Mouse (Mus musculus): ENCODE measurements around the gene Itsn2. TPM values are rescaled to one million over a fixed set of nuclear protein-coding genes. Genes with fewer than 3 reads are reported as not detected.

Itsn2 gene
- polyA plus RNA-seq, 1 experiment from 2014 or later, result 35.4 TPM

- Histone ChIP-seq H3K36me3 (peaks cover 25% of the 10 kb centered on the region), H3K4me1 (peaks cover 65% of the 10 kb centered on the region), H3K9me3 (replicated peaks) (no peaks in the 10 kb centered on the region), H3K27ac (peak overlapping the region; percentile 70), H3K4me2 (peak overlapping the region; percentile 36), H3K9ac (no peak overlapping the region), H3K4me3 (no peak overlapping the region), H3K27me3 (replicated peaks) (0 out of 2 replicates have a peak, but pooled peaks cover 3% of the 10 kb centered on the region)
- ATAC-seq, result peak; percentile 67
- WGBS (ENCODE audit: insufficient replicate concordance), result 25% methylated on average over 10 of the region's 10 CpGs
Observed at GRCm38 (mm10) chr12:4715606-4716005, 123.2 kb downstream of the Itsn2 start.

- peaks cover 10% of the 10 kb centered on the region for H3K36me3 ChIP-seq
- H3K4me2 ChIP-seq, result peak overlapping the region; percentile 43
- no peak overlapping the region for H3K4me3 ChIP-seq
- H3K9ac ChIP-seq, result peak overlapping the region; percentile 55; the same call in 1 of the 2 replicates
- H3K27ac ChIP-seq, result peak overlapping the region; percentile 70
- H3K9me3 ChIP-seq (replicated peaks), result no peaks in the 10 kb centered on the region
- 5% methylated on average over 7 of the region's 7 CpGs for WGBS (ENCODE audit: insufficient replicate concordance)
- peak; percentile 90 for ATAC-seq
- H3K27me3 ChIP-seq (replicated peaks), result 0 out of 2 replicates have a peak, but pooled peaks cover 3% of the 10 kb centered on the region
- H3K4me1 ChIP-seq, result peaks cover 65% of the 10 kb centered on the region
Observed at GRCm38 (mm10) chr12:4717417-4717816, 125.0 kb downstream of the Itsn2 start.

- peak; percentile 10 for ATAC-seq
- H3K9ac ChIP-seq, result peak overlapping the region; percentile 45
Observed at GRCm38 (mm10) chr12:4719066-4719761, 126.8 kb downstream of the Itsn2 start.

GRCm38 (mm10) chr12:4719762-4720754 lies 127.6 kb downstream of the Itsn2 start:
- Histone ChIP-seq H3K36me3 (no peaks in the 10 kb centered on the region), H3K9me3 (replicated peaks) (no peaks in the 10 kb centered on the region), H3K27me3 (replicated peaks) (0 out of 2 replicates have a peak, but pooled peaks cover 3% of the 10 kb centered on the region), H3K27ac (peak overlapping the region; percentile 76), H3K4me1 (peaks cover 56% of the 10 kb centered on the region), H3K4me3 (peak overlapping the region; percentile 46), H3K9ac (peak overlapping the region; percentile 45), H3K4me2 (peak overlapping the region; percentile 66)
- WGBS (ENCODE audit: insufficient replicate concordance), result 43% methylated on average over 17 of the region's 17 CpGs
- ATAC-seq, result peak; percentile 74

More at GRCm38 (mm10) chr12:4719066-4719761, 126.8 kb downstream of the Itsn2 start:
- Histone ChIP-seq H3K27me3 (replicated peaks) (0 out of 2 replicates have a peak, but pooled peaks cover 3% of the 10 kb centered on the region), H3K9me3 (replicated peaks) (no peaks in the 10 kb centered on the region), H3K4me2 (peak overlapping the region; percentile 66), H3K4me3 (peak overlapping the region; percentile 46), H3K4me1 (peaks cover 65% of the 10 kb centered on the region), H3K27ac (peak overlapping the region; percentile 76), H3K36me3 (no peaks in the 10 kb centered on the region)
- 23% methylated on average over 13 of the region's 13 CpGs for WGBS (ENCODE audit: insufficient replicate concordance)

GRCm38 (mm10) chr12:4729165-4729564 lies 136.7 kb downstream of the Itsn2 start:
- ATAC-seq, result no peak
- WGBS (ENCODE audit: insufficient replicate concordance), result 77% methylated on average over 3 of the region's 3 CpGs
- Histone ChIP-seq H3K36me3 (no peaks in the 10 kb centered on the region), H3K4me1 (no peaks in the 10 kb centered on the region), H3K27ac (no peak overlapping the region), H3K4me2 (no peak overlapping the region), H3K4me3 (no peak overlapping the region), H3K9me3 (replicated peaks) (no peaks in the 10 kb centered on the region), H3K9ac (no peak overlapping the region), H3K27me3 (replicated peaks) (0 out of 2 replicates have a peak, but pooled peaks cover 6% of the 10 kb centered on the region)

GRCm38 (mm10) chr12:4731629-4732028 lies 139.2 kb downstream of the Itsn2 start:
- peaks cover 11% of the 10 kb centered on the region; the same call in 1 of the 2 replicates for H3K27me3 ChIP-seq (replicated peaks)
- no peaks in the 10 kb centered on the region for H3K36me3 ChIP-seq
- no peaks in the 10 kb centered on the region for H3K9me3 ChIP-seq (replicated peaks)
- H3K4me2 ChIP-seq, result no peak overlapping the region
- H3K9ac ChIP-seq, result no peak overlapping the region
- H3K4me3 ChIP-seq, result no peak overlapping the region
- WGBS (ENCODE audit: insufficient replicate concordance), result 72% methylated on average over 4 of the region's 4 CpGs
- no peaks in the 10 kb centered on the region for H3K4me1 ChIP-seq
- no peak overlapping the region for H3K27ac ChIP-seq
- ATAC-seq, result no peak

- H3K4me3 ChIP-seq, result no peak overlapping the region
- no peaks in the 10 kb centered on the region for H3K36me3 ChIP-seq
- H3K9me3 ChIP-seq (replicated peaks), result no peaks in the 10 kb centered on the region
- H3K27me3 ChIP-seq (replicated peaks), result peaks cover 11% of the 10 kb centered on the region; the same call in 1 of the 2 replicates
- H3K4me1 ChIP-seq, result no peaks in the 10 kb centered on the region
- no peak overlapping the region for H3K4me2 ChIP-seq
- no peak for ATAC-seq
- WGBS (ENCODE audit: insufficient replicate concordance), result 65% methylated on average over 4 of the region's 4 CpGs
- H3K9ac ChIP-seq, result no peak overlapping the region
- H3K27ac ChIP-seq, result no peak overlapping the region
Observed at GRCm38 (mm10) chr12:4732332-4732731, 139.9 kb downstream of the Itsn2 start.

GRCm38 (mm10) chr12:4738031-4738576 lies 145.7 kb downstream of the Itsn2 start, which contains the start of gene Fam228a:
TSS of gene Fam228a (minus strand) at chr12:4738430.
- Histone ChIP-seq H3K4me1 (no peaks in the 10 kb centered on the region), H3K27me3 (replicated peaks) (peaks cover 11% of the 10 kb centered on the region; the same call in 1 of the 2 replicates), H3K4me2 (no peak within 1 kb of the TSS), H3K4me3 (no peak within 1 kb of the TSS), H3K27ac (no peak within 1 kb of the TSS), H3K36me3 (no peaks in the 10 kb centered on the region), H3K9me3 (replicated peaks) (no peaks in the 10 kb centered on the region), H3K9ac (no peak within 1 kb of the TSS)
- ATAC-seq, result peak; percentile 15; the same call in 1 of the 2 replicates
- WGBS (ENCODE audit: insufficient replicate concordance), result 87% methylated on average over 18 of the region's 18 CpGs

GRCm38 (mm10) chr12:4740823-4741222 lies 148.4 kb downstream of the Itsn2 start:
- H3K4me2 ChIP-seq, result no peak overlapping the region
- ATAC-seq, result no peak
- H3K9ac ChIP-seq, result no peak overlapping the region
- WGBS (ENCODE audit: insufficient replicate concordance), result 71% methylated on average over 7 of the region's 7 CpGs
- H3K4me3 ChIP-seq, result no peak overlapping the region
- no peaks in the 10 kb centered on the region for H3K36me3 ChIP-seq
- H3K9me3 ChIP-seq (replicated peaks), result no peaks in the 10 kb centered on the region
- no peaks in the 10 kb centered on the region for H3K27me3 ChIP-seq (replicated peaks)
- no peaks in the 10 kb centered on the region for H3K4me1 ChIP-seq
- H3K27ac ChIP-seq, result no peak overlapping the region

GRCm38 (mm10) chr12:4742183-4742582 lies 149.7 kb downstream of the Itsn2 start:
- ATAC-seq, result no peak

GRCm38 (mm10) chr12:4744486-4744885 lies 152.0 kb downstream of the Itsn2 start:
- H3K4me1 ChIP-seq, result no peaks in the 10 kb centered on the region
- H3K9ac ChIP-seq, result no peak overlapping the region
- H3K4me2 ChIP-seq, result no peak overlapping the region
- H3K9me3 ChIP-seq (replicated peaks), result no peaks in the 10 kb centered on the region
- 85% methylated on average over 10 of the region's 10 CpGs for WGBS (ENCODE audit: insufficient replicate concordance)
- ATAC-seq, result no peak
- H3K27me3 ChIP-seq (replicated peaks), result no peaks in the 10 kb centered on the region
- no peak overlapping the region for H3K4me3 ChIP-seq
- no peaks in the 10 kb centered on the region for H3K36me3 ChIP-seq
- no peak overlapping the region for H3K27ac ChIP-seq

More at GRCm38 (mm10) chr12:4742183-4742582, 149.7 kb downstream of the Itsn2 start:
- H3K27ac ChIP-seq, result no peak overlapping the region
- no peak overlapping the region for H3K4me2 ChIP-seq
- H3K9ac ChIP-seq, result no peak overlapping the region
- H3K4me1 ChIP-seq, result no peaks in the 10 kb centered on the region
- no peaks in the 10 kb centered on the region for H3K36me3 ChIP-seq
- 66% methylated on average over 3 of the region's 3 CpGs for WGBS (ENCODE audit: insufficient replicate concordance)
- no peak overlapping the region for H3K4me3 ChIP-seq
- H3K9me3 ChIP-seq (replicated peaks), result no peaks in the 10 kb centered on the region
- H3K27me3 ChIP-seq (replicated peaks), result no peaks in the 10 kb centered on the region
